ENCODE assay signal across 9 mouse cellular contexts in genomic region chr6:136353399-136354184, GRCm38 (mm10). TPM values are rescaled to one million over a fixed set of nuclear protein-coding genes. Genes with fewer than 3 reads are reported as not detected.
DNase-seq lines count a peak whose midpoint lies in the region; ATAC-seq and TF ChIP-seq lines count a peak whose summit lies in the region.
"Had no signal": no experiment of that assay in that cellular context is flagged by ENCODE, and none has a peak within 500 bp of the region (broad histone marks: within the 10 kb centered on the region; RNA-seq: fewer than 3 reads in every experiment).

No protein-coding gene starts in this region.

- no peaks in the 10 kb centered on the region for H3K36me3 ChIP-seq in hindbrain, embryonic 12.5 days
- H3K36me3 ChIP-seq: liver, embryonic 13.5 days had no signal

- 42% methylated on average over 11 of the region's 11 CpGs for WGBS in hindbrain, embryonic 12.5 days

- ATAC-seq in hindbrain, embryonic 12.5 days (ENCODE audit: low FRiP score), result peak; percentile 35; the same call in 1 of the 2 replicates
- ATAC-seq in inflammation-experienced regulatory T-cells, adult 6 months, result no peak

- no peak overlapping the region for H3K4me3 ChIP-seq in embryonic fibroblast, embryonic 13.5 days (ENCODE audit: insufficient read depth, low read length)
- no peak overlapping the region for H3K4me3 ChIP-seq in hindbrain, embryonic 12.5 days
- H3K4me3 ChIP-seq: liver, embryonic 13.5 days had no signal

- TF ChIP-seq POLR2A in embryonic fibroblast, embryonic 13.5 days (IDR thresholded peaks at IDR 0.05; ENCODE audit: low read depth, low read length), result no peak

- TF ChIP-seq CTCF in embryonic fibroblast, embryonic 13.5 days (IDR thresholded peaks at IDR 0.05; ENCODE audit: borderline replicate concordance, insufficient read depth, low read length), result peak; percentile 67; the same call in 1 of the 2 replicates

- H3K9ac ChIP-seq in hindbrain, embryonic 12.5 days, result no peak overlapping the region
- H3K9ac ChIP-seq: liver, embryonic 13.5 days had no signal

- no peaks in the 10 kb centered on the region for H3K9me3 ChIP-seq in hindbrain, embryonic 12.5 days (replicated peaks)
- H3K9me3 ChIP-seq: liver, embryonic 13.5 days had no signal

- H3K4me2 ChIP-seq in hindbrain, embryonic 12.5 days (replicated peaks), result no peak overlapping the region
- H3K4me2 ChIP-seq: liver, embryonic 13.5 days had no signal

- H3K27me3 ChIP-seq in hindbrain, embryonic 12.5 days, result no peaks in the 10 kb centered on the region
- H3K27me3 ChIP-seq: liver, embryonic 13.5 days had no signal

- H3K4me1 ChIP-seq in embryonic fibroblast, embryonic 13.5 days (ENCODE audit: control insufficient read depth, insufficient read depth, low read length), result no peaks in the 10 kb centered on the region
- H3K4me1 ChIP-seq in hindbrain, embryonic 12.5 days, result no peaks in the 10 kb centered on the region
- H3K4me1 ChIP-seq: liver, embryonic 13.5 days had no signal

- H3K27ac ChIP-seq in embryonic fibroblast, embryonic 13.5 days (ENCODE audit: insufficient read depth, low read length), result no peak overlapping the region
- no peak overlapping the region for H3K27ac ChIP-seq in hindbrain, embryonic 12.5 days
- H3K27ac ChIP-seq: liver, embryonic 13.5 days had no signal

- peak; percentile 10 for DNase-seq in MEL-GATA-1-ER (ENCODE audit: extremely low read depth, low read depth)
- DNase-seq in brain, embryonic 18.5 days (ENCODE audit: low read depth, low spot score), result peak; percentile 78
- DNase-seq in layer of hippocampus, postnatal 25 days (ENCODE audit: extremely low spot score in 1 of 2, low spot score in 1 of 2), result peak; percentile 79 to 89
- peak; percentile 50 to 77 for DNase-seq in lung, postnatal 4 days
- DNase-seq in right cerebral cortex, postnatal 25 days, result peak; percentile 89
- DNase-seq: liver, embryonic 13.5 days had no signal

RNA-seq across cellular contexts. Expression of gene Gm8994, which starts 26.3 kb away (rescaled TPM):
- polyA plus RNA-seq in embryonic fibroblast, embryonic 13.5 days (2011; ENCODE audit: insufficient read length, low read depth, missing spikeins), result not detected in 2 replicates
- polyA plus RNA-seq in hindbrain, embryonic 12.5 days (2016; fragmentation: Nextera tagmentation; extraction: Ambion mirVana), result not detected in 2 replicates
- total RNA-seq in layer of hippocampus, postnatal 25 days (2021), result not detected
- not detected for polyA plus RNA-seq in inflammation-experienced regulatory T-cells, adult 6 months (2017; shearing (Covaris generic))
- polyA plus RNA-seq: liver, embryonic 13.5 days had no signal

Comparison
In these comparisons a context has a peak if more than half of its experiments do, and no peak if none do; other contexts are left out.
1. DNase-seq: peak in every context shown above with its lines; median percentile 89 in right cerebral cortex, postnatal 25 days; 84 in layer of hippocampus, postnatal 25 days; 78 in brain, embryonic 18.5 days; 64 in lung, postnatal 4 days; 10 in MEL-GATA-1-ER.